Mouse (Mus musculus) hematopoietic stem cell, adult 5-6 weeks (primary cell): ENCODE measurements around the gene B3gnt5. TPM values are rescaled to one million over a fixed set of nuclear protein-coding genes. Genes with fewer than 3 reads are reported as not detected.
"Not testable (repeated sequence)": the region's sequence is repeated elsewhere in the genome, so short reads cannot be mapped to it uniquely, and the experiment has no call there.

ENCODE experiments used
- ATAC-seq, 2 experiments: fragments of 125-278 bp in 1 of 2; replicated peaks in 1 of 2; 2 replicates each; pipeline ENCODE4 v1.8.0; 2016 to 2017; ENCODE audit warnings: inconsistent platforms in 2 of 2, mild to moderate bottlenecking in 2 of 2, moderate number of reproducible peaks in 2 of 2, low read depth in 1 of 2, moderate TSS enrichment in 1 of 2; ENCODE audit not compliant: low FRiP score in 2 of 2, poor library complexity in 2 of 2, severe bottlenecking in 2 of 2, insufficient read depth in 1 of 2, low TSS enrichment in 1 of 2
- total RNA-seq: library from RNA; stranded (forward); fragments of 172-1452, 232-1000 nt; gene quantifications from 2 replicates; pipeline ENCODE4 v1.2.3, GENCODE M21; 2017

Gene B3gnt5
- total RNA-seq, result 45.0 and 49.1 TPM in 2 replicates

DNA sequence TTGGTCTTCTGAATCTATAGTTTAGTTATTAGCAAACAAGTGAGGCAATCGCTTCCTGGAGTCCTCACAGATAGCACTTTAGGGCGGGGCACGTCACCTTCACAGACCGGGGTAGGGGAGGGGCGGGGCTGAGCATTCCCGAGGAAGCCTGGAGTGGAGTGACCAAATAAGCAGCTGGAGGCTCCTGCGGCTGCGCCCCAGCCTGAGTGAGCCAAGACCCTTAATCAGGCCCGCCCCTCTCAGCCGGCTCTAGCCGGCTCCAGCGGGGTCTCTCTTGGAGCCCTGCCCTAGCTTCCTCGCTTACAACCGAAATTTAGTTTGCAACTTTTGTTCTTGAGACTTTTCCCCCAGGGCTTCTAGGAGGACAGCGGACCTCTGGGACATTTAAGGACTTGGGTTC lies at the start of gene B3gnt5:
Gene B3gnt5, plus strand, starts transcription at position 135 of the 400 bp plus-strand sequence.
- ATAC-seq, result peak; percentile 75 to 92

GRCm38 (mm10) chr16:19720959-19721358 lies 39.0 kb upstream of the B3gnt5 start:
- peak in 1 of 2 experiments; percentile 39; a peak in 1 of 4 replicates for ATAC-seq

DNA sequence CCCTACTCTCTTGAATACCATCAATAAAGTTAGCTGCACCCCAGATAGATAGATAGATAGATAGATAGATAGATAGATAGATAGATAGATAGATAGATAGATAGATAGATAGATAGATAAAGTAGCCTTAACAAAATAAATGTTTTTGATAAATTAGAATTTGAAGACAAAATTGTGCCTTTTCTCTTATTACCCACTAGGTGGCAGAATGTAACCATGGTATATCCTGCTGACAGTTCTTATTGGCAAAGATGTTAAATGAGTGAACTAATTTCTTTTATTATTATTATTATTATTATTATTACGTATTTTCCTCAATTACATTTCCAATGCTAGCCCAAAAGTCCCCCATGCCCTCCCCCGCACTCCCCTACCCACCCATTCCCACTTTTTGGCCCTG lies 35.9 kb upstream of the B3gnt5 start:
- ATAC-seq, result not testable (repeated sequence)

DNA sequence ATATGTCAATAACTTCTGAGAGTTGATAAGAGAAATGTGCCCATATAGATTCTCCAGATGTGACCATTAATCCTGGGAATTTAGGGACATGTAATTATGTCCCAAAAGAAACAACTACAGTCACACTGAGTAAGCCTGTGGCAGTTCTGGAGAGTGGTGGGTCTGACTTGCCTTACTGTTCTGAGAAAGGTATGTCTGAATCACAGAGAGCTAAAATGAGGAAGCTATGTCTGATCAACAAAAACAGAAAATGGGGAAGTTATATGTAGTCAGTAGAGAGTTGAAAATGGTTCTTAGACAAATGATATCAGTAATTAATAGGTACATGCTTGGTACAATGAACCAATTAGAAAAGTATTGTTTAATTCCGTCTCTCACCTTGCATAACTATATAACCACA lies 27.1 kb upstream of the B3gnt5 start:
- peak; percentile 80 to 84 for ATAC-seq

- peak; percentile 51 to 70; a peak in 3 of 4 replicates for ATAC-seq
Measured at GRCm38 (mm10) chr16:19760505-19761496, 793 bp downstream of the B3gnt5 start.

DNA sequence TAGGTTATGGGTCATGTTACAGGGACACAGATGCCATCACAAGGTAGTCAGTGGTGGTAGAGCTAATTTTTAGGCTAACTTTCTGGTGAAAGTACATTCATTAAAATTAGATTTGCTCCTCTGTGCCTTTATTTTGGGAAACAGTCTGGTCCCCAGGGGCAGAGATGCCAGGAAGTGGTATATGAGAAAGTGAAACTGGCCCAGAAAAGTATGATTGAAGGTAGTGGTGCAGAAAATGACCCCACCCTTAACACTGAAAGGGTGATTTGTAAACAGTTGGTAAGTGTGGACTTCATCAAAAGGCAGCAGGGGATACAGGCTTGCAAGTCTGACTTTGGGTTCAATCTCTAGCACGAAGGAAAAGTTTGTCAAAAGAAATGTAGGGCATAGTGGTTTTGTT lies 1.7 kb downstream of the B3gnt5 start:
- ATAC-seq, result peak in 1 of 2 experiments; percentile 16; a peak in 1 of 4 replicates

DNA sequence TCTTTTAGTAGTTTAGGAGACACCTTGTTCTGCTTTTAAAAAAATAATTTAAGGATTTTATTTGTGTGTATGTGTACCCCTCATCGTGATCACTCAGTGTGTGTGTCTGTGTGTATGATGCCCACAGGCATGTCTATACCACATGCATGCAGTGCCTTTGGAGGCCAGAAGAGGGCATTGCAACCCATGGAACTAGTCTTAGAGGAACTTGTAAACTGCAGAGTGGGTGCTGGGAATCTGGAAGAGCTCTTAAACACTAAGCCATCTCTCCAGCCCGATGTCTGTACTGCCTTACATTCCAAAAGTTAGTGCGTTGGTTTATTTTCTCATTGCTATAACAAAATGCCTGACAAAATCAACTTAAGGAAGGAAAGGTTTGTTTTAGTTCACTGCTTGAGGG lies 6.1 kb downstream of the B3gnt5 start:
- ATAC-seq, result no peak

GRCm38 (mm10) chr16:19768046-19768445 lies 8.0 kb downstream of the B3gnt5 start:
- ATAC-seq, result peak; percentile 95 to 97

GRCm38 (mm10) chr16:19772013-19772412 lies 12.0 kb downstream of the B3gnt5 start:
- ATAC-seq, result no peak

DNA sequence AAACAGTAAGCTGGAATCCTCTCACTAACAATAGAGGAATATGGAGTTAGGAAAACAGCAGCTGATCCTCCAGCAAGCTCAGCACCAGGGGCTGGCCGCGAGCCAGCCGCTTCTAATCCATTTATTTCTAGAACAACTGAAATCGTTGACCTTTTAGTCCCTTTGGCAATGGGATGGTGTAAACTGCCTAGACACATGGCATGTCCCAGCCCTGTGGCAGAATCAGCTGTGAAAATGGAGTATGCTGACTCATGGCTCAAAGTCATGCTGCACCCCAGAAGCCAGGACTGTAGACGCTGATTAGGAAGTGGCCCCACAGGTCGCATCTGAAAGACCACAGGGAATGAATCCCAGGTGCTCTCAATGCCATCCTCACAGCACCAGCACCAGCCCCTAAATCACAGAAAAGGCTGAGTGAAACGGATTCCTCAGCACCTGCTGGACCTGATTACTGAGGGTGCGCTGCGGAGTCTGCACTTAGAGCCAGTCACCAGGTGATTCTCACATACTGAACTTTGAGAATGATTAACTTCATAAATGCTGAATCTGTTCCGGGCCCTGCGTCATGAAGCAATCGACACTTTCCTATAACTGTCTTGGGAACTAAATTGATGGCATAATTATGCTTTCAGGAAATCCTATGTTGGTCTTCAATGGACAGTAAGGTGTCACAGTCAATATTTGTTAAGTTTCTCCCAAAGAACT lies 26.5 kb downstream of the B3gnt5 start:
- ATAC-seq, result no peak

DNA sequence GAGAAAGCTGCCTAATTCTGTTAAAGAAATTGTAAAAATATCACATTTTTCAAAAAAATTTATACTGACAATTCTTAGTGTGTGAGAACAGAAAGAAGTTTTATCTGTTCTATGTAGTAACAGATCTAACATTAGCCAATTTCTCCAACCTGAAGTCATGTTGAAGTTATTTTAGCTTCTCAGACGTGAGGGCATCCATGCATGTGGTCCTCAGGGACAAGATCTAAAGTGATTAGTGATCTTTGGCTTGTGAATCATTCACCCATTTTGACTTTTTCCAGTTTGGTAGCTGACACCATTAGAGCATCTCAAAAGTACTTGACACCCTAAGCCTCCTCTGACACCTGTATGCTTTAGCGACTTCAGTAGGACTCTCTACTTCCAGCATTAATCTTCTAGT lies 29.9 kb downstream of the B3gnt5 start:
- ATAC-seq, result no peak

DNA sequence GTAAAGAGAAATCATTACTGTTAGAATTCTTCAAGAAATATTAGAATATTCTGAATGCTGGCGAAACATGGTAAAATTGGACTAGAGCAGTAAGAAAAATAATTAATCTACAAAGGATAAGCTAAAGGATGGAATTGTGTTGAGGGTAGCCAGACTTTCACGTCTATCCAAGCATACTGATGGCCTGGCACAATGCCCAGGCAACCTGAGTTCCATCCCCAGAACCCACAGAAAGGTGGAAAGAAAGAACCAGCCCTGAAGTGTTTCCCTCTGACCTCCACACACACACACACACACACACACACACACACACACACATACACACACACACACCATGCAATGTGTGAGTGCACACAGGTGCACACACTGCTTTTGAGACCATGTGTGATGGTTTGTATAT lies 58.8 kb downstream of the B3gnt5 start:
- ATAC-seq, result no peak

Other genes starting within 250 kb of the B3gnt5 start
- gene Olfr167, start 237.9 kb upstream of the B3gnt5 start, total RNA-seq, result not detected in 2 replicates
- not detected in 2 replicates for gene Olfr168, start 224.7 kb upstream of the B3gnt5 start, total RNA-seq
- gene Olfr169, start 188.4 kb upstream of the B3gnt5 start, total RNA-seq, result not detected in 2 replicates
- gene Olfr170, start 148.3 kb upstream of the B3gnt5 start, total RNA-seq, result not detected in 2 replicates
- gene Olfr171, start 130.3 kb upstream of the B3gnt5 start, total RNA-seq, result not detected in 2 replicates
- not detected in 2 replicates for gene Lamp3, start 53.8 kb upstream of the B3gnt5 start, total RNA-seq
- gene Klhl6, start 222.8 kb downstream of the B3gnt5 start, total RNA-seq, result 163 and 192 TPM in 2 replicates